Mouse (Mus musculus) CD4-positive, CD25-positive, alpha-beta regulatory T cell, adult 2 months (primary cell): ENCODE data around the gene Olfr1177-ps.
A peak's percentile ranks its signal among the peaks of the same experiment; 100 is the strongest.

Experiments used
- DNase-seq: peaks from one replicate; pipeline ENCODE4 v3.0.0-alpha.2; 2012; ENCODE audit warnings: low read depth, low spot score

The Olfr1177-ps gene

DNA sequence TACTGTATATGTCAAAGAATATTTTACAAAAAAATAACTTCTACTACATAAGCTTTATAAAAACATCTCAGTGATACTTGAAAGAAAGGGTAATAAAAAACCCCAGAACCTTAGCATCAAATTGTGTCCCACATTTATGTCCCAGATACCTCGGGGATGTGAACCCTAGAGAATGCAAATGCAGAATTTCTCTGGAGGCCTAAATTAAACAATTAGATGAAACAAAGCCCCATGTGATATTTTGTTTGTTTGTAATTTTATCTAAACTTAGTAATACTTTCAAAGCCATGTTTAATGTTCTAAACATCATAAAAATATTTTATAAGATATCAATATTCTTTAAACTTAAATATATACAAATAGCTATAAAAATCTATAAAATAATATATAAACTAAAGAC, at the start of gene Olfr1177-ps:
Olfr1177-ps (minus strand) TSS at position 101 of the 400 bp plus-strand sequence.
- DNase-seq: no peak

DNA sequence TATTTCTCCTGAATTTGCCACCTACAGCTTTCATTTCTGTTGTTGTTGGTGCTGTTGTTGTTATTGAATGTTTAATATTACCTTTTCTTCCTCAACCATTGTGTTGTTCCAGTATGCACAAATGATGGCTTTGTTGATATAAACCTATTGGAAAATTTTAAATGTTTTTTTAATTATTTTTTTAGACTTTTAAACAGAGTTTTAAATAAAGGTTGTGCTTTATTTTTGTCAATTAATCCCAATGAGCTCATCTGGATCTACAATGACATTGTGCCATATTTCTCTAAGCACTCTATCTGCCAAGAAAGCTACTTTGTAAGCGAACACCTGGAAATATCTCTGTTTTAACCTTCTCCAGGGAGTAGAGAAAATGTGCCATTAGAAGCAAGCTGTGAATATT, 40.5 kb upstream of the Olfr1177-ps start, which contains the start of gene Olfr1178:
Olfr1178 (plus strand) TSS at position 301 of the 400 bp plus-strand sequence.
- DNase-seq: no peak

DNA sequence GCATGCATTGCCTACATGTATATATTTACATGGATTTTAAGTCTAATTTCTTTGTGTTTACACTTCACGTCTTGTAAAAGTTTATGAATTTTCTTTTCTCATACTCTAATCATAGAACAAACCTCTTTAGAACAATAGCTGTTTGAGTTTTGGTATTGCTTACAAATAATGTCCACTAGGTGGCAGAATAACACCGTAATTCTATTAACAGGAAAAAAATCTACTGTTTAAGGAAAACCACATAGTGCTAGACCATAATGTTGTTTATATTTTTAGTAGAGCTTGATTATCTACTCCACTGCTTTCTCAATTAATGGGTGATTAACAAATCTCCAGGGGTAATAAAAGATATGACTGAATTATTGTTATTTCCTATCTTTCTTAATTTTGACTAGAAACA, 10.0 kb upstream of the Olfr1177-ps start:
- DNase-seq: peak; percentile 7

DNA sequence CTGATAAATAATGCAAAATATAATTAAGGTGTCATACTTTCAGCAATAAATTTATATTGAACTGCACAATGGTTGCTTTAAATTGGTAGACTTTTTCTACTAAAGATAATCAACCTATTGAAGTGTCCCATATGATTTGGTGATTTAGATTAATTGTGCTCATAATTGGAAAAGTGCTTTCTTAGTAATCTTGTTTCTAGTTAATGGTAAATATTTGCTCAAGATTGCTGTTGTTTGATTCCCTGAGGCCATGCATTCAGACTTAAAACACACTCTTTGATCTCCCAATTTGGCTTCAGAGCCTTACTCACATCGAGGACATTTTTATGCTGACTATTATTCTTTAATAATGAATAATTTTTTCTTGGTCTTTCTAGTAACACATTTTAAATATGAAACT, 9.9 kb downstream of the Olfr1177-ps start, which contains the start of gene Olfr1176:
Olfr1176 (plus strand) TSS at position 301 of the 400 bp plus-strand sequence.
- no peak for DNase-seq

DNA sequence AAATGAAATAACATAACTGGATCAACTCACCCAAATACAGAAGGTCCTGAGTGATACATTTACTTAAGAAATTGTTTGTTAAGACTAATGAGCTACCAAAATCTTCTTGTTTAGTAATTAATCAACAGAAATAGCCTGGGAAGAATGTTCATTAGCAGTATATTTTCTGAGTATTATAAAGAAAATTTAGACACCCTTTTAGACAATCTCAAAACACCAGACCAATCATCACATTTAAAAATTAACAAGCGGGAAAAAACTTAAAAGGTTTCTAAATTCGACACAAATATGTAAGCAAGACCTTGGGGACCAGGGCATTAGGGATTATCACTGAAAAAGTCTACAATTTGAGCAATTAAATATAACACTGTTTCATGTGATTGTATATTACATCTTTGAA, 19.2 kb downstream of the Olfr1177-ps start, which contains the start of gene Olfr1175-ps:
Olfr1175-ps (minus strand) TSS at position 101 of the 400 bp plus-strand sequence.
- no peak for DNase-seq

DNA sequence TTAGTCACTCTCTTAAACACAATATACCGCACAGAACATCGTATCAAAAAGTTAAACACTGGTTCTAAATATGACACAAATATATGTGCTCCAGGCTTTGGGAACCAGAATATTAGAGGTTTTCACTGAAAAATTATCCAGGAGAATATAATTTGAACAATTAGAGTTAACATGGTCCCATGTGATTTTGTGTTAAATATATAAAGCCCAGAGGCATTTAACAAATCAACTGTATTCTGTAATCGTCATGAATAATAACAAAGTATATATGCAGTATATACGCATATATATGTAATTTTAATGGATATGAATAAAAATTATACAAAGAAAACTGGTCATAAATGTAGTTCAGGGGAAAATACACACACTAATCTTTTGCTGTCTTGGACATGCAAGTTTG, 31.3 kb downstream of the Olfr1177-ps start, which contains the start of gene Olfr1174-ps:
Olfr1174-ps (minus strand) TSS at position 101 of the 400 bp plus-strand sequence.
- DNase-seq: no peak
